Mouse (Mus musculus) liver, postnatal 0 days (tissue): ENCODE measurements around the gene Dnm1. TPM values are rescaled to one million over a fixed set of nuclear protein-coding genes. Genes with fewer than 3 reads are reported as not detected.

Experiments used
- ATAC-seq: fragments of 200-750 bp; cut with Nextera tagmentation; 2 replicates; pipeline ENCODE4 v1.8.0; 2017; ENCODE audit warnings: mild to moderate bottlenecking, moderate library complexity
- DNase-seq: peaks from one replicate; pipeline ENCODE4 v3.0.0-alpha.2; 2016
- H3K27ac ChIP-seq: fragments of 300-500 bp; sonication (generic); 2 replicates; pipeline ENCODE4 v1.5.1; 2014; ENCODE audit warnings: antibody characterized with exemption, moderate library complexity, mild to moderate bottlenecking, low read depth
- H3K27me3 ChIP-seq: fragments of 300-500 bp; sonication (generic); 2 replicates; pipeline ENCODE4 v1.6.1; 2014; ENCODE audit warnings: low read length, control low read depth, mixed read lengths; ENCODE audit not compliant: insufficient read depth
- H3K36me3 ChIP-seq: fragments of 300-500 bp; sonication (generic); replicated peaks from 2 replicates; pipeline ENCODE4 v1.6.1; 2014; ENCODE audit warnings: mild to moderate bottlenecking, control low read depth, low read length, moderate library complexity, mixed read lengths; ENCODE audit not compliant: insufficient read depth
- H3K4me1 ChIP-seq: fragments of 300-500 bp; sonication (generic); 2 replicates; pipeline ENCODE4 v1.6.1; 2014; ENCODE audit warnings: antibody characterized with exemption, mild to moderate bottlenecking, control low read depth; ENCODE audit not compliant: insufficient read depth
- H3K4me2 ChIP-seq: fragments of 300-500 bp; sonication (generic); 2 replicates; pipeline ENCODE4 v1.6.1; 2014; ENCODE audit warnings: low read depth, mild to moderate bottlenecking, low read length, moderate library complexity, mixed read lengths
- H3K4me3 ChIP-seq: fragments of 300-500 bp; sonication (generic); 2 replicates; pipeline ENCODE4 v1.5.1; 2014; ENCODE audit warnings: low read depth, low read length
- H3K9ac ChIP-seq: fragments of 300-500 bp; sonication (generic); replicated peaks from 2 replicates; pipeline ENCODE4 v1.6.1; 2014; ENCODE audit warnings: mild to moderate bottlenecking, moderate library complexity
- H3K9me3 ChIP-seq: fragments of 300-500 bp; sonication (generic); 2 replicates; pipeline ENCODE4 v1.6.1; 2016; ENCODE audit warnings: mild to moderate bottlenecking, control low read depth, low read length, mixed read lengths
- CTCF ChIP-seq: sonication (generic); IDR thresholded peaks from 2 replicates; pipeline ENCODE4 v1.5.1; 2016; ENCODE audit warnings: antibody characterized with exemption, low read depth
- EP300 ChIP-seq: IDR thresholded peaks from 2 replicates; pipeline ENCODE4 v1.6.1; 2016; ENCODE audit warnings: antibody characterized with exemption, low read depth, mild to moderate bottlenecking
- WGBS: fragments of 180-500 bp; shearing (Covaris S2); extraction: QIAGEN DNeasy Blood & Tissue Kit; methylation state at CpG from one replicate; pipeline ENCODE4 v1.1.7; 2014; ENCODE audit not compliant: insufficient replicate concordance; 5-methylcytosine and 5-hydroxymethylcytosine counted together
- polyA plus RNA-seq: library from polyadenylated mRNA; unstranded; fragments of >200 nt; fragmentation: Nextera tagmentation; extraction: Ambion mirVana; gene quantifications from 2 replicates; pipeline ENCODE4 v1.2.1, GENCODE M21; 2015

The Dnm1 gene
- polyA plus RNA-seq, 1 experiment from 2014 or later = 0.25 TPM

GRCm38 (mm10) chr2:32335888-32336287, 17.2 kb downstream of the Dnm1 start:
- Histone ChIP-seq H3K27ac (no peak overlapping the region), H3K4me3 (no peak overlapping the region), H3K4me2 (no peak overlapping the region), H3K9me3 (no peaks in the 10 kb centered on the region), H3K27me3 (0 out of 2 replicates have a peak, but pooled peaks cover 2% of the 10 kb centered on the region), H3K9ac (no peak overlapping the region), H3K36me3 (no peaks in the 10 kb centered on the region), H3K4me1 (no peaks in the 10 kb centered on the region)
- 44% methylated on average over 15 of the region's 15 CpGs for WGBS
- no peak for DNase-seq
- ATAC-seq = no peak
- TF ChIP-seq EP300 = no peak
- no peak for TF ChIP-seq CTCF

GRCm38 (mm10) chr2:32332159-32332558, 21.0 kb downstream of the Dnm1 start:
- 0 out of 2 replicates have a peak, but pooled peaks cover 2% of the 10 kb centered on the region for H3K27me3 ChIP-seq
- no peaks in the 10 kb centered on the region for H3K9me3 ChIP-seq
- TF ChIP-seq EP300 = no peak
- no peaks in the 10 kb centered on the region for H3K36me3 ChIP-seq
- 70% methylated on average over 5 of the region's 5 CpGs for WGBS
- H3K4me2 ChIP-seq = no peak overlapping the region
- no peak overlapping the region for H3K4me3 ChIP-seq
- no peak for ATAC-seq
- no peak overlapping the region for H3K9ac ChIP-seq
- DNase-seq = no peak
- H3K4me1 ChIP-seq = no peaks in the 10 kb centered on the region
- no peak overlapping the region for H3K27ac ChIP-seq

GRCm38 (mm10) chr2:32329531-32329930, 23.6 kb downstream of the Dnm1 start:
- WGBS = 66% methylated on average over 6 of the region's 6 CpGs
- TF ChIP-seq EP300 (no peak), CTCF (no peak)

GRCm38 (mm10) chr2:32328911-32329460, 24.2 kb downstream of the Dnm1 start:
- no peak overlapping the region for H3K9ac ChIP-seq
- no peaks in the 10 kb centered on the region for H3K36me3 ChIP-seq
- no peak overlapping the region for H3K4me2 ChIP-seq
- H3K4me1 ChIP-seq = no peaks in the 10 kb centered on the region
- WGBS = 50% methylated on average over 13 of the region's 13 CpGs
- H3K27me3 ChIP-seq = no peaks in the 10 kb centered on the region
- ATAC-seq (no peak), DNase-seq (no peak)
- H3K4me3 ChIP-seq = no peak overlapping the region
- H3K9me3 ChIP-seq = no peaks in the 10 kb centered on the region
- no peak overlapping the region for H3K27ac ChIP-seq
- TF ChIP-seq EP300 = no peak
- no peak for TF ChIP-seq CTCF

More at GRCm38 (mm10) chr2:32329531-32329930, 23.6 kb downstream of the Dnm1 start:
- H3K9me3 ChIP-seq = no peaks in the 10 kb centered on the region
- H3K36me3 ChIP-seq = no peaks in the 10 kb centered on the region
- H3K4me3 ChIP-seq = no peak overlapping the region
- DNase-seq (no peak), ATAC-seq (no peak)
- H3K4me2 ChIP-seq = no peak overlapping the region
- no peak overlapping the region for H3K9ac ChIP-seq
- no peaks in the 10 kb centered on the region for H3K27me3 ChIP-seq
- no peak overlapping the region for H3K27ac ChIP-seq
- no peaks in the 10 kb centered on the region for H3K4me1 ChIP-seq

- ATAC-seq (no peak), DNase-seq (no peak)
- WGBS = 76% methylated on average over 4 of the region's 4 CpGs
- H3K27me3 ChIP-seq = no peaks in the 10 kb centered on the region
- no peak overlapping the region for H3K4me2 ChIP-seq
- H3K9me3 ChIP-seq = no peaks in the 10 kb centered on the region
- no peak overlapping the region for H3K4me3 ChIP-seq
- H3K9ac ChIP-seq = no peak overlapping the region
- H3K4me1 ChIP-seq = no peaks in the 10 kb centered on the region
- TF ChIP-seq EP300 = no peak
- TF ChIP-seq CTCF = no peak
- no peak overlapping the region for H3K27ac ChIP-seq
- H3K36me3 ChIP-seq = no peaks in the 10 kb centered on the region
Measured at GRCm38 (mm10) chr2:32327200-32327599, 25.9 kb downstream of the Dnm1 start.

GRCm38 (mm10) chr2:32325342-32325741, 27.8 kb downstream of the Dnm1 start:
- no peak overlapping the region for H3K4me3 ChIP-seq
- DNase-seq = no peak
- H3K4me1 ChIP-seq = no peaks in the 10 kb centered on the region
- peak; percentile 15; the same call in 1 of the 2 replicates for ATAC-seq
- 42% methylated on average over 7 of the region's 7 CpGs for WGBS
- no peak overlapping the region for H3K4me2 ChIP-seq
- H3K27ac ChIP-seq = no peak overlapping the region
- no peaks in the 10 kb centered on the region for H3K36me3 ChIP-seq
- TF ChIP-seq EP300 = no peak
- TF ChIP-seq CTCF = no peak
- H3K27me3 ChIP-seq = no peaks in the 10 kb centered on the region
- H3K9ac ChIP-seq = no peak overlapping the region
- no peaks in the 10 kb centered on the region for H3K9me3 ChIP-seq
